Mouse (Mus musculus) stomach, postnatal 0 days (tissue): Measurements from ENCODE around the gene Cbs. TPM values are rescaled to one million over a fixed set of nuclear protein-coding genes. Genes with fewer than 3 reads are reported as not detected.

Source experiments
- ATAC-seq: fragments of 200-750 bp; cut with Nextera tagmentation; 2 replicates; pipeline ENCODE4 v1.8.0; 2017; ENCODE audit not compliant: low FRiP score, low TSS enrichment
- DNase-seq: peaks from one replicate; pipeline ENCODE4 v3.0.0-alpha.2; 2016; ENCODE audit warnings: low spot score
- H3K27ac ChIP-seq: fragments of 300-500 bp; sonication (generic); replicated peaks from 2 replicates; pipeline ENCODE4 v1.5.1; 2014; ENCODE audit warnings: mild to moderate bottlenecking, control low read depth
- H3K27me3 ChIP-seq: fragments of 300-500 bp; sonication (generic); 2 replicates; pipeline ENCODE4 v1.6.1; 2014; ENCODE audit warnings: low read length; ENCODE audit not compliant: control insufficient read depth, insufficient read depth
- H3K36me3 ChIP-seq: fragments of 300-500 bp; sonication (generic); 2 replicates; pipeline ENCODE4 v1.6.1; 2014; ENCODE audit warnings: low read length, mixed read lengths; ENCODE audit not compliant: control insufficient read depth, insufficient read depth
- H3K4me1 ChIP-seq: fragments of 300-500 bp; sonication (generic); replicated peaks from 2 replicates; pipeline ENCODE4 v1.6.1; 2014; ENCODE audit warnings: antibody characterized with exemption; ENCODE audit not compliant: control insufficient read depth, insufficient read depth
- H3K4me2 ChIP-seq: fragments of 300-500 bp; sonication (generic); replicated peaks from 2 replicates; pipeline ENCODE4 v1.6.1; 2014; ENCODE audit warnings: low read depth, mild to moderate bottlenecking, control low read depth, moderate library complexity
- H3K4me3 ChIP-seq: fragments of 300-500 bp; sonication (generic); 2 replicates; pipeline ENCODE4 v1.5.1; 2014; ENCODE audit warnings: low read depth, low read length, control low read depth
- H3K9ac ChIP-seq: fragments of 300-500 bp; sonication (generic); 2 replicates; pipeline ENCODE4 v1.6.1; 2014; ENCODE audit warnings: mild to moderate bottlenecking, low read length, control low read depth, mixed read lengths
- H3K9me3 ChIP-seq: fragments of 300-500 bp; sonication (generic); 2 replicates; pipeline ENCODE4 v1.6.1; 2016; ENCODE audit warnings: low read length; ENCODE audit not compliant: control insufficient read depth
- CTCF ChIP-seq: IDR thresholded peaks from 2 replicates; pipeline ENCODE4 v1.5.1; 2016; ENCODE audit warnings: antibody characterized with exemption, low read depth, mild to moderate bottlenecking, moderate library complexity
- EP300 ChIP-seq: optimal IDR thresholded peaks from 2 replicates; pipeline ENCODE3; 2016; ENCODE audit warnings: antibody characterized with exemption
- WGBS: fragments of 180-500 bp; shearing (Covaris S2); extraction: QIAGEN DNeasy Blood & Tissue Kit; methylation state at CpG from one replicate; pipeline ENCODE4 v1.1.7; 2014; 5-methylcytosine and 5-hydroxymethylcytosine counted together
- polyA plus RNA-seq: library from polyadenylated mRNA; unstranded; fragments of >200 nt; fragmentation: Nextera tagmentation; extraction: Ambion mirVana; gene quantifications from 2 replicates; pipeline ENCODE4 v1.2.1, GENCODE M21; 2015

Gene Cbs
- polyA plus RNA-seq, 1 experiment from 2014 or later = 1.2 TPM

DNA sequence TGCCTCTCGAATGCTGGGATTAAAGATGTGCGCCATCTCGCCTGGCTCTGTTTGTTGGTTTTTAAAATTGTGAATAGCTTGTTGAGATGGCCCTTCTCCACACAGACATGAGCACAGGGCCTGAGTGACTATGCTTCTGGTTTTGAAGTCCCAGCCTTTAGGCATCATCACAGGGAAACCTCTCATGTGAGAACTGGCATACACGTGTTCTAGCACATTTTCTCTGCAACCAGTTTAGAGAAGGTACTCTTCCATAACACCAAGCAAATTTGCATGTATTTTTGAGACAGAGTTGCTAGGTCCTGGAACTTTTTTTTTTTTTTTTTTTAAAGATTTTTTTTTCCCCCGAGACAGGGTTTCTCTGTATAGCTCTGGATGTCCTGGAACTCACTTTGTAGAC is 19.6 kb upstream of the Cbs start:
- no peaks in the 10 kb centered on the region for H3K9me3 ChIP-seq
- ATAC-seq (no peak), DNase-seq (no peak)
- H3K27me3 ChIP-seq = no peaks in the 10 kb centered on the region
- H3K9ac ChIP-seq = no peak overlapping the region
- TF ChIP-seq CTCF (no peak), EP300 (no peak)
- H3K27ac ChIP-seq = no peak overlapping the region
- H3K4me1 ChIP-seq = no peaks in the 10 kb centered on the region
- no peak overlapping the region for H3K4me2 ChIP-seq
- H3K36me3 ChIP-seq = peaks cover 9% of the 10 kb centered on the region
- H3K4me3 ChIP-seq = no peak overlapping the region
- WGBS = 72% methylated on average over 5 of the region's 5 CpGs

DNA sequence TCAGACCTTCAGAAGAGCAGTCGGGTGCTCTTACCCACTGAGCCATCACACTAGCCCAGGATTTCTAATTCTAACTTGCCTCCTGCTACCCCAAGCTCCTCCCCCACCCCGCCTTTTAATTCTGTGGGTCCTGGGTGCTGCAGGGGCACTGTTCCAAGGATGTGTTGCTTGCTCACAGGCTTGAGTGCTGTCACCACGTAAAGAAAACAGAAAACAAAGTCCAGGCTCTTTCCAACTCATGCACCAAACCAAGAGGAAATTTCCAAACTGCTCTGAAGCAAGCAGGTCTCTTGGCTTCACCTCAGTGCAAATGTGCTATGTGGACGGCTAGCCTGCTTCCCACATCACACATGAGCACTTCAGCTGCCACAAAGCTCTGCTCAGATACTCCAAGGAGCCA is 18.3 kb upstream of the Cbs start:
- H3K4me1 ChIP-seq = no peaks in the 10 kb centered on the region
- no peak overlapping the region for H3K9ac ChIP-seq
- DNase-seq (no peak), ATAC-seq (no peak)
- no peaks in the 10 kb centered on the region for H3K9me3 ChIP-seq
- no peaks in the 10 kb centered on the region for H3K27me3 ChIP-seq
- H3K36me3 ChIP-seq = peaks cover 19% of the 10 kb centered on the region
- 62% methylated on average over 4 of the region's 4 CpGs for WGBS
- no peak overlapping the region for H3K4me2 ChIP-seq
- H3K4me3 ChIP-seq = no peak overlapping the region
- H3K27ac ChIP-seq = no peak overlapping the region
- TF ChIP-seq EP300 = no peak
- no peak for TF ChIP-seq CTCF

DNA sequence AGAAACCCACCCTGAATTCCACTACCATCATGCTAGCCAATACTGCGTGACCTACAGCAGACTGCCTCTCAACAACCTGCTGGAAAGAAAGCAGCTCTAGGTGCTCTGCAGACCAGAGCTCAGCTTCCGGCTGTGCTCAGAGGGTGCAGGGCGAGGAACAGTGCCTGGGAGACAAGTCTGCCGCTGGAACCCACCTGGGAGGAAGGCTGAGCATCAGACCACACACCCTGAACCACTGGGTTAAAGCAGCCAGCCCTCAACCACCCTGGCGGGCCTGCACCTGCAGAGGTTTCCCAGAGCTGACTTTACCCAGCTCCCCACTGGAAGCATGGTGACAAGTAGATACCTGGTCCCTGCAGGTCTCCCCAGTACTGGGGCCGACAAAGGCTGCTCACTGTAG is 16.2 kb upstream of the Cbs start:
- no peak overlapping the region for H3K4me3 ChIP-seq
- H3K27ac ChIP-seq = no peak overlapping the region
- ATAC-seq (no peak), DNase-seq (no peak)
- H3K9me3 ChIP-seq = no peaks in the 10 kb centered on the region
- peaks cover 27% of the 10 kb centered on the region for H3K36me3 ChIP-seq
- TF ChIP-seq CTCF (no peak), EP300 (no peak)
- H3K27me3 ChIP-seq = no peaks in the 10 kb centered on the region
- WGBS = 38% methylated on average over 6 of the region's 6 CpGs
- H3K4me1 ChIP-seq = no peaks in the 10 kb centered on the region
- H3K9ac ChIP-seq = no peak overlapping the region
- H3K4me2 ChIP-seq = no peak overlapping the region

- Histone ChIP-seq H3K27me3 (no peaks in the 10 kb centered on the region), H3K9me3 (no peaks in the 10 kb centered on the region), H3K9ac (no peak overlapping the region), H3K4me1 (no peaks in the 10 kb centered on the region), H3K36me3 (peaks cover 36% of the 10 kb centered on the region), H3K4me2 (no peak overlapping the region), H3K4me3 (no peak overlapping the region), H3K27ac (no peak overlapping the region)
- 74% methylated on average over 14 of the region's 14 CpGs for WGBS
- no peak for ATAC-seq
- no peak for DNase-seq
- TF ChIP-seq EP300 (no peak), CTCF (no peak)
Observed at GRCm38 (mm10) chr17:31652152-31652551, 15.1 kb upstream of the Cbs start.

- Histone ChIP-seq H3K27ac (no peak overlapping the region), H3K9ac (no peak overlapping the region), H3K27me3 (no peaks in the 10 kb centered on the region), H3K4me1 (no peaks in the 10 kb centered on the region), H3K36me3 (peaks cover 28% of the 10 kb centered on the region), H3K9me3 (no peaks in the 10 kb centered on the region), H3K4me3 (no peak overlapping the region), H3K4me2 (no peak overlapping the region)
- DNase-seq = no peak
- ATAC-seq = no peak; the same call in 1 of the 2 replicates
- 99% methylated on average over 5 of the region's 5 CpGs for WGBS
- no peak for TF ChIP-seq EP300
- TF ChIP-seq CTCF = 0 out of 2 replicates have a peak, but pooled peaks have one; percentile 0
Observed at GRCm38 (mm10) chr17:31646199-31647002, 9.4 kb upstream of the Cbs start.

DNA sequence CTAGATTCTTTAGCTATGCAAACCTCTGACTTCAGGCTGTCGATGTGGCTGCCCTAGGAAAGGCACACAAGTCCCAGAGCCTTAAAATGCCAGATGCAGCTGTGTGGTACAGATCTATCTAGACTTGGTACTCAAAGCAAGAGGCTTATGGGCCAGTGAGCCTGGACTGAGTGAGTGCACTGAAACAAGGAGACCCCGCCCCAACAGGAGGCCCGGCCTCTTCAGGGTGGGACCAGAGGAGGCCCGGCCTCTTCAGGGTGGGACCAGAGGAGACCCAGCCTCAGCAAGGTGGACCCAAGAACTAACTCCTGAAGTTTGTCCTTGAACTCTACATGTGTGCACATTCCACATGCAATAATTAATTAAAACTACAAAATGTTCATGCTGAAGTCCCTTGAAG is 5.9 kb upstream of the Cbs start:
- no peak overlapping the region for H3K4me2 ChIP-seq
- H3K4me3 ChIP-seq = no peak overlapping the region
- H3K27me3 ChIP-seq = no peaks in the 10 kb centered on the region
- no peak overlapping the region for H3K9ac ChIP-seq
- no peak for TF ChIP-seq EP300
- TF ChIP-seq CTCF = no peak
- no peaks in the 10 kb centered on the region for H3K4me1 ChIP-seq
- 72% methylated on average over 4 of the region's 4 CpGs for WGBS
- no peaks in the 10 kb centered on the region for H3K9me3 ChIP-seq
- ATAC-seq (no peak), DNase-seq (no peak)
- peaks cover 9% of the 10 kb centered on the region for H3K36me3 ChIP-seq
- H3K27ac ChIP-seq = no peak overlapping the region
